Mouse (Mus musculus) thymus, adult 18-20 months (tissue): ENCODE results near the gene Gm6760.

ENCODE experiments used
- DNase-seq, 2 experiments: peaks; one replicate each; pipeline ENCODE4 v3.0.0; 2022; ENCODE audit warnings: mixed read lengths in 2 of 2

The Gm6760 gene

GRCm38 (mm10) chrX:64152098-64152497 lies at the start of gene Gm6760:
TSS of gene Gm6760 (minus strand) at chrX:64152198.
- no peak for DNase-seq

GRCm38 (mm10) chrX:64181246-64181645 lies 29.2 kb upstream of the Gm6760 start:
- DNase-seq: no peak

GRCm38 (mm10) chrX:64173248-64173647 lies 21.2 kb upstream of the Gm6760 start, which contains the start of gene 3830417A13Rik:
TSS of gene 3830417A13Rik (plus strand) at chrX:64173548.
- DNase-seq: no peak
